Mouse (Mus musculus) ZHBTc4 (cell line): ENCODE data around the gene Dlgap4.
A peak's percentile ranks its signal among the peaks of the same experiment; 100 is the strongest.

Experiments
- DNase-seq: peaks from one replicate; pipeline ENCODE4 v3.0.0-alpha.2; 2011; ENCODE audit warnings: low read depth, low spot score

Dlgap4 gene

GRCm38 (mm10) chr2:156698168-156698567, 84.7 kb downstream of the Dlgap4 start:
- DNase-seq = no peak

DNA sequence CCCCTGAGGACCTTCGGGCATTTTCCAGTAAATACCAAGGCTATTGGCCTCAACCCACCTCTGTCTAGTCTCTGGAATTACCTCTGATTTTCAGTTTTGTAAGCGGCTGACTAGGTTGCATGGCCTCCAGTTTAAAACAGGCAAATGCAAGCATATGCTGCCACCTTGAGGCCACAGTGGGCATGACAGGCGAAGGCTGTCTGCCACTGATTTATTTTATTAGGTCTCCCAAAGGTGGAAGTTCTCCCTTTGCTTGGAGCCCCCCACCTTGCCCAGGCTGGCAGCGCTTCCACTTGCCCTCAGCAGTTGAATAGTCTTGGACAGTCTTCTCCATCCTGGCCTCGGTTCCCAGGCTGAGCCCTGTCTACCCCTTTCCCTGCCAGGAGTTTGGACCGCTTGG, 92.0 kb downstream of the Dlgap4 start:
- DNase-seq = peak; percentile 85

- DNase-seq = no peak
Observed at GRCm38 (mm10) chr2:156716683-156717082, 103.2 kb downstream of the Dlgap4 start.

DNA sequence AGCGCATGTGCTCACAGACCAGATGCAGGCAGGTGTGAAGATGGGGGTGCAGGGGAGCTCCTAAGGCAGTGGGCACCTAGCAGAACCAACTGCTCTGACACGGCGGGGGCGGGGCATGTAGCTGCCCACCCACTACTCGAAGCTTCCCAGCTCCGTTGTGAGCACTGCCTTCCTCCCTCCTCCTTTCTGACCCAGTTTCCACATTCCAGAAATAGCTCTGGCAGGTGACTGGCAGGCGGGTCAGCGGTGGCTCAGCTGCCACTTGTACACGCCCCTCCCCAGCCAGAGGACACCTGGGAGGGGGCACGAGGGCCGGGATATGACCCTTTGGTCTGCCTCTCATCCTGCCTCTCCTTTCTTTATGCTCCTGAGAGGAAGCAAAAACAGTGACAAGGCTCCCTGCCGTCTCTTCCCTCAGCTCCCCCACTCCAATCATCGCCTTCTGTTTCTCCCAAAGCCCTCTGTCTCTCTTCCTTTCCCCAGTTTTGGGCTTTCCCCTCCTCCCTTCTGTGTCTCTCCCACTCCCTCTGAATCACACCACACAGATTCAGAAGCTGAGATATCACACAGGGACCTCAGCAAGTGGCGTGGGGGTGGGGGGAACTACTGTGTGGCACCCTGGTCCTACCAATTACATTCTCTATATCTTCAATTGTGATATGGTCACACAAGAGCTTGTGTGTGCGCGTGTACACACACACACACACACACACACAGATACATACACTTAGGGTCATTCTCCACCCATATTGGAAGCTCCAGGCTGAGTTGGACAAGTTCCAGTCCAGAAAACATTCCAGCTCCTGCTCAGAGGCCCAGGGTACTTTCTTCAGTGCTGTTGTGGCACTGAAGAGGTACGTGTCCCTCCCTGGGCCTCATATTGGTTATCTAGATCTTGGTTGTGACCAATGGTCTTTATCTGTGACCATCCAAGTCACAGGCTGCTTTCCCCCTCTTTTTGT, 104.1 kb downstream of the Dlgap4 start:
- DNase-seq = peak; percentile 67

DNA sequence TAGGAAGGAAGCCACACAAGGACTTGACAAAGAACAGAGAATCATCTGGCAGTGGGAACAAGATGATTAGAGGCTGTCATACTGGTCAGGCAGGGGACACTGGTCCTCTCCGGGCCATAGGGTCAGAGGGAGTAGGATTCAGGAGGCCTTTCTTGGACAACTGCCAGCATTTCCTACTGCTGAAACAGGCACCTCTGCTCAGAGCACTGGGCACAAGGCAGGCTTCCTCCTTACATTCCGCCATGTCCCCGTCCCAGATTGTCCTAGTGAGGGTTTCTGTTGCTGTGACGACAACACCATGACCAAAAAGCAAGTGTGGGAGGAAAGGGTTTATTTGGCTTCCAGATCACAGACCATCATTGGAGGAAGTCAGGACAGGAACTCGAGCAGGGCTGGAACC, 105.3 kb downstream of the Dlgap4 start:
- no peak for DNase-seq

DNA sequence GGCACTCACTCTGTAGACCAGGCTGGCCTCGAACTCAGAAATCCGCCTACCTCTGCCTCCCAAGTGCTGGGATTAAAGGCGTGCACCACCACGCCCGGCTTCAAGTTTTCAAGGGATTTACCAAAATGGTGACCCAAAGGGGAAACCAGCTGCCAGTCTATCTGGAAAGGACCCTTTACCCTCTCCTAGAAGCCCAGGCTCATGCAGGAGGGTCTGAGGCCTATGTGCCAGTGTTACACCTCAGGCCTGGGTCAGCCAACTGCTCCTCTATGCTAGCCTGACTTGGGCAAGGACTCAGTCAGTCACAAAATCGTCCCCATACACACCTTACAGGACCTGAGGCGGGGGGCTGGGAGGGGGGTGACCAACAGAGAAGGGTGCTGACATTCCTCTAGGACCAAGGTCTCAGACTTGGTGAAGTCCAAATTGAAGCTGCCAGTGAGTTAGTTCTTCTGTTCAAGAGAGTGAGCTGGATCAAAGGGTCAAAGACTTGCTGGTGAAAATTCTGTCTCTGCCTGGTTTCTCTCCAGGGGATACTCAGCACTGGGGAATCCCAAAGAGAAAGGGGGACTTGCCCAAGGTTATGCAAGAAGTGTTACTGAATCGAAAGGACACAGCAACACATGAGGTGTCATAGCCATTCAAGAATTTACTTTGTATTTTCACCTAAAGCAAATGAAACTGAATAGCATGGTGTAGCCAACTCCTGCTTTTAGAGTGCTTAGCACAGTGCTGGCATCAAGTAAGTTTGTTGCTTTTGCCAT, 106.2 kb downstream of the Dlgap4 start:
- no peak for DNase-seq

GRCm38 (mm10) chr2:156720313-156720674, 106.8 kb downstream of the Dlgap4 start:
- no peak for DNase-seq

- DNase-seq = peak; percentile 97
Observed at GRCm38 (mm10) chr2:156720675-156721553, 107.4 kb downstream of the Dlgap4 start.

DNA sequence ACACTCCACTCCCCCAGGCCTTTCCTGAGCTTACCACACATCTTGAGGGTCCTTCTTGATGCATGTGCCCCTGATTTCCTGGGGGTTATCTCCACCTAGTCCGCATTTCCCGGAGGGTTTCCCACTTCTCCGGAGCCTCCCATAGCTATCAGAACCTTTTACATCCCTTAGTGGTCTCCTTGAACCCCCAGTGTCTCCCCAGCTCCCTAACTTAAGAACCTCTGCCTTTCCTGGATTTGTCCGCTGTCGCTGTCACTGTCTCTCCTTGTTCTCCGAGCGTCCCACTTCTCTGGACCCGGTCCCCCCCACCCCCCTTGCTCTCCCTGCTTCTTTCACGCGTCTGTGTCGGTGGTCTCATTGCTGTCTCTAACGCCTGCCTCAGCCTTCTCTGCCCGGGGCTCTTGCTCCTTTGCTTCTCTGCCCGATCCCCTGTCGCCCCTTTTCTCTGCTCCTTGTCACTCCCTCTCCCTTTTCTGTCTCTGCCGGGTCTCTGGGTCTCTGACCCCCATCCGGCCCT, 108.1 kb downstream of the Dlgap4 start:
- DNase-seq = no peak

DNA sequence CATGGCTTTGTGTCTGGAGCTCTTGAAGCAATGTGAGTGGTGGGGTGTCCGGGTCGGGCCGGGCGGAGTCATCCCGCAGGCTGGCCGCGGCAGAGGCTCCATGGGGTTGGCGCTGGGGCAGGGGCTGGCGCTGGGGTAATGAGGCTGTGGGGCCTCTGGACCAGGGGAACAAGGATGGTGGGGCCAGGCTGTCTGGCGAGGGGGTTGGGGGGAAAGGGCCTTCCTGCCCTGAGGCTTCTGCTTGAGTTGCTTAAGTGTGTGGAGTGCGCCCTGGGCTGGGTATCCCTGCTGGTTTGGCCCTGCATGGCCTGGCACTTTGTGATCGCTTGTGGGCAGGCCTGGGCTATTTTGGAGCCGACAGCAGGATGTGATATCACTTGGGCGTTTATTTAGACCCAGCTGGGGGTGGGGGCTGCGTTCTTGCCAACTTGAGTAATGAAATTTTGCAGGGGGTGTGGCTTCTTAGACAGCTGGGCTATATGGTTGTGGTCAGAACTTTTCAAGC, 108.6 kb downstream of the Dlgap4 start:
- DNase-seq = no peak

GRCm38 (mm10) chr2:156722752-156723151, 109.2 kb downstream of the Dlgap4 start:
- DNase-seq = no peak

DNA sequence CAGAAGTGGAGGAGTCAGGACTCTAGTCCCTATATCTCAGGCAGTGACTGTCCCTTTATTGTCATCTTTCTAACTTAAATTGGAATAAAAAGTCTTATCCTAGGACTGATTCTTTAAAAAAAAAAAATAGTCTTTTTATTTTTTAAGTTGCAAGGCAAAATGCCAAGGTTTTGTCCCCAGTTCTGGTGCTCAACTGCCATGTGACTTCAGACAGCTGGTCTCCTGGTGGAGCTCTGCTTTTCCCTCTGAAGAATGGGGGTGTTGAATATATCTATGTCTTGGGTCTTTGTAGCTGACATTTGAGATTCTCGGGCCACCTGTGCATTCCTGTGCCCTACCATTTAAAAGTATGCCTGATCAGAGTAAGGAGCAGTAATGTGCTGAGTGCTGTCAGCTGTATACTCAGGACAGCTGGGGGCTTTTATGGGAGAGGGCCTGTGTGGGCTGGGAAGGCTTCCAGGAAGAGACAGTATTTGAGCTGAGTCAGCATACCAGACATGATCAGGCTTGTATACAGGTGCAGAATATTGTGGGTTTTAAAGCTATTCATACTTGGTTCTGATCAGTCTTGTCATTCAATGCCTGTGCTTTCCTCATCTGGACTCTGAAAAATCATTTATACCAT, 110.5 kb downstream of the Dlgap4 start:
- DNase-seq = no peak

GRCm38 (mm10) chr2:156724871-156725270, 111.4 kb downstream of the Dlgap4 start:
- no peak for DNase-seq

DNA sequence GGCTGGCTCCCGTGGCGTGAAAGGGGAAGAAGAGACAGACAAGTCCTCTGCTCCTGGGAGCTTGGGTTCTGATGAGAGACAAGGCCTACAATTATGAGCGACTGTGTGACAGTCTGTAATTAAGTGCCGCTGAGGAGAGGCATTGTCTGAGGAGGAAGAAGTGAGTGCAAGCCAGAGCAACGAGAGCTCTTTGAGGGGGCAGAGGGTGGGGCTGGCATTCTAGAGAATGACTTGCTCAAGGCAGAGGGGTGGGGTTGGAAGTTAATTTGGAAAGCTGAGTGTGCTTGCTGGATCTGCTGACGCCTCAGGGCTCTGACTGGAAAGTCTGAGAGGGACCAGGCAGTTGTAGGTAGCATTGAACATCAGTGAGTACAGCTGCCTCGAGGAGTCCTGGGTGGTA, 112.8 kb downstream of the Dlgap4 start:
- DNase-seq = peak; percentile 79

GRCm38 (mm10) chr2:156726878-156727277, 113.4 kb downstream of the Dlgap4 start:
- no peak for DNase-seq

- DNase-seq = peak; percentile 80
Observed at GRCm38 (mm10) chr2:156729537-156730469, 116.3 kb downstream of the Dlgap4 start.

GRCm38 (mm10) chr2:156730501-156730921, 117.0 kb downstream of the Dlgap4 start:
- peak; percentile 58 for DNase-seq

- no peak for DNase-seq
Observed at GRCm38 (mm10) chr2:156731592-156731991, 118.1 kb downstream of the Dlgap4 start.

GRCm38 (mm10) chr2:156732109-156732508, 118.6 kb downstream of the Dlgap4 start:
- DNase-seq = peak; percentile 46
